Mouse (Mus musculus) cortical plate, adult 2 months (tissue): ENCODE measurements around the gene Nprl3. TPM values are rescaled to one million over a fixed set of nuclear protein-coding genes. Genes with fewer than 3 reads are reported as not detected.

ENCODE experiments used
- H3K27ac ChIP-seq: fragments of 200-500 bp; 2 replicates; pipeline ENCODE4 v1.5.1; 2012; ENCODE audit warnings: low read length, control low read depth, inconsistent platforms; ENCODE audit not compliant: insufficient read depth
- H3K4me1 ChIP-seq: fragments of 200-500 bp; 2 replicates; pipeline ENCODE4 v1.6.1; 2011; ENCODE audit warnings: low read length; ENCODE audit not compliant: control insufficient read depth, insufficient read depth
- H3K4me3 ChIP-seq: fragments of 200-500 bp; 2 replicates; pipeline ENCODE4 v1.5.1; 2011; ENCODE audit warnings: mild to moderate bottlenecking, low read length, control low read depth; ENCODE audit not compliant: insufficient read depth
- CTCF ChIP-seq: fragments of 200-500 bp; IDR thresholded peaks from 2 replicates; pipeline ENCODE4 v1.5.1; 2011; ENCODE audit warnings: mild to moderate bottlenecking, control low read depth, low read length; ENCODE audit not compliant: insufficient read depth; ENCODE audit errors: extremely low read depth
- POLR2A ChIP-seq: fragments of 200-500 bp; IDR thresholded peaks from 2 replicates; pipeline ENCODE4 v1.6.1; 2011; ENCODE audit warnings: mild to moderate bottlenecking, low read length, control low read depth; ENCODE audit not compliant: insufficient read depth; ENCODE audit errors: extremely low read depth
- polyA plus RNA-seq: library from polyadenylated mRNA; depleted of rRNA; stranded (reverse); fragments of >200 nt; gene quantifications from 2 replicates; pipeline ENCODE4 v1.2.3, GENCODE M21; 2012

Gene Nprl3
- polyA plus RNA-seq, 1 experiment: 78.7 TPM

DNA sequence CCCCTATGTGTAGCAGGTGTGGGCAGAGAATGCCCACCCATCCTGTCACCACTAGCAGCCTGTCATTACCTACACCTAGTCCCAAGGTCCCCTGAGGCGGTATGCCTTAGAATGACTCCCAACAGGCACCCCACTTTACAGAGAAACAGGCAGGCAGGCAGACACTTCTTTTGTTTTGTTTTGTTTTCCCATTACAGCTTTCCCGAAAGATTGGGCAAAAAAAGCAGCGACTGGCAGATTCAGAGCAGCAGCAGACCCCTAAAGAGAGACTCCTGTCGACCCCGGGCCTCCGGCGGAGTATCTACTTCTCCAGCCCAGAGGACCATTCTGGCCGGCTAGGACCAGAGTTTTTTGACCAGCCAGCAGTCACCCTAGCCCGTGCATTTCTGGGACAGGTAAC lies 40.0 kb downstream of the Nprl3 start:
- peaks cover 11% of the 10 kb centered on the region for H3K4me1 ChIP-seq
- no peak for TF ChIP-seq POLR2A
- no peak for TF ChIP-seq CTCF
- no peak overlapping the region for H3K4me3 ChIP-seq
- no peak overlapping the region for H3K27ac ChIP-seq

- peaks cover 13% of the 10 kb centered on the region for H3K4me1 ChIP-seq
- H3K4me3 ChIP-seq: peak overlapping the region; percentile 52
- no peak for TF ChIP-seq POLR2A
- H3K27ac ChIP-seq: peak overlapping the region; percentile 94
These were observed 40.5 kb downstream of the Nprl3 start for GRCm38 (mm10) chr11:32227041-32227440.

- Histone ChIP-seq H3K4me1 (peaks cover 13% of the 10 kb centered on the region), H3K27ac (peak within 1 kb of the TSS; percentile 94), H3K4me3 (peak within 1 kb of the TSS; percentile 52)
- TF ChIP-seq POLR2A: peak; percentile 66
- TF ChIP-seq CTCF: no peak
These were observed 41.2 kb downstream of the Nprl3 start, which contains the start of gene Mpg for GRCm38 (mm10) chr11:32226124-32226871. Gene Mpg (plus strand): TSS chr11:32226505.

DNA sequence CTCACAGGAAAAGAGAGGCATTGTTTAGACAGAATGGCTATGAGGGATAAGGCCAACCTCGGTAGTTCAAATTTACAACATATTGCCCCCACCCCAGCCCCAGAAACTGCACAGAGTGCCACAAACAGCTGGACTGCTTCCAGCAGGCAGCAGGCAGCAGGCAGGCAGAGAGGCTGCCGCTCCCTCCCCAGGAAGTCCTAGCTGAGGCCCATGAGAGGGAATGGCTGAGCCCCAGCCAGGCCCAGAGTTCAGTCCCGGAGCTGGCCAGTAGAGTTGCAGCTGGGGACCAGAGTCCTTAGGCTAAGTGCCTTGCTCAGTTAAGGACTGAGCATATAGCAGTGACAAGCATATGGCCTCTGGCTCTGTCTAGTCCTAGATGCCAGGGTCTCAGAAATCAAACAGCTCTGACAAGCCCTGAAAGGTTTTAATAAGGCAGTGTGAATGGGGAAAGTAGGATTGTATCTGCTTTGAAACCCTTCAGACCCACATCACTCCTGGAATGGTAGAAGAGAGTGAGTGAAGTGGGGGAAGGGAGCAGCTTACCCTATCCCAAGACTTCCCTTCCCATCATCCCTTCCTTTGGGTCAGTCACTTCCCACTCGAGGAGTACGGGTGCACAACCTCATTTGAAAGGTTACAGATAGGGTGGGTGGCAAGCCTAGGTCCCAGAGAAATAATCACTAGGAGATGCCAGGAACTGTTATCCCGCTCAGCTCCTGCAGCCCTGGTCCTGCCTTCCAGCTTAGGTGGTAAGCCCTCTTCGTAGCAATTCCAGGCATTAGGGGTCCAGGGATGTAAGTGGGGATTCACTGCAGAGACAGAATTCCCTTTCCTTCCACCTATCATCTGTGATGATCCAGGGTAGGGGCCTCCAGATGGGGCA lies 42.0 kb downstream of the Nprl3 start:
- Histone ChIP-seq H3K27ac (no peak overlapping the region), H3K4me3 (no peak overlapping the region), H3K4me1 (peaks cover 9% of the 10 kb centered on the region)
- no peak for TF ChIP-seq POLR2A
- no peak for TF ChIP-seq CTCF

DNA sequence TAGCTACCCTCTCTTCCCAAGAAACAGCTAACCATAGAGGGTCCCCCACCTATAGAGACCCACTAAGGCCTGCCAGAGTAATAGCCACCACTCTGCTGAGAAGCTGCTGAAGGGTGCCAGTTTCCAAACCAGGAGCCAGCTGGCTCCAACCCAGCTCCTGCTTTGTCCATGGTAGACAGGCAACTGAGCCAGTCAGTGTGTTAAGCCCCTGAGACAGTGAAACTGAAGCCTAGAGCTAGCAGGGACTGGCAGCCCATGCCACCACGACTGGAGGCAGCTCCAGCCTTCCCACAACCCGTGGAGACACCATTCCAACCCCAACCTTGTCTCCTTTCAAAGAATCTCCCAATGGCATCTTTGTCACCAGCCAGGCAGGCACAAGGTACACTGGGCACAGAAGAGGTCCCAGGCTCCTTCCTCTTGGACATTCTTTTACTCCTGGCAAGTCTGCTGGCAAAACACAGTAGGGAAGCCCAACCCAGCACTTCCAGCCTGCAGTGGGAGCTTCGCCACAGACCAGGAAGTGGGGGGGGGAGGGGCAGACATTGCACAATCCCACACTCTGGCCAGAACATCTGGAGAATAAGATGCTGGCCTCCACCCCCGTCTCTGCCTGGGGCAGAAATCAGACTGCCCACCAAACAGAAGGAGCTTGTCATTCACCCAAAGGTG lies 42.9 kb downstream of the Nprl3 start:
- Histone ChIP-seq H3K4me1 (peaks cover 6% of the 10 kb centered on the region), H3K4me3 (no peak overlapping the region), H3K27ac (no peak overlapping the region)
- TF ChIP-seq CTCF (no peak), POLR2A (no peak)

GRCm38 (mm10) chr11:32223297-32223967 lies 44.1 kb downstream of the Nprl3 start:
- Histone ChIP-seq H3K27ac (no peak overlapping the region), H3K4me1 (peaks cover 6% of the 10 kb centered on the region), H3K4me3 (no peak overlapping the region; the same call in 1 of the 2 replicates)
- TF ChIP-seq POLR2A: no peak
- no peak for TF ChIP-seq CTCF

DNA sequence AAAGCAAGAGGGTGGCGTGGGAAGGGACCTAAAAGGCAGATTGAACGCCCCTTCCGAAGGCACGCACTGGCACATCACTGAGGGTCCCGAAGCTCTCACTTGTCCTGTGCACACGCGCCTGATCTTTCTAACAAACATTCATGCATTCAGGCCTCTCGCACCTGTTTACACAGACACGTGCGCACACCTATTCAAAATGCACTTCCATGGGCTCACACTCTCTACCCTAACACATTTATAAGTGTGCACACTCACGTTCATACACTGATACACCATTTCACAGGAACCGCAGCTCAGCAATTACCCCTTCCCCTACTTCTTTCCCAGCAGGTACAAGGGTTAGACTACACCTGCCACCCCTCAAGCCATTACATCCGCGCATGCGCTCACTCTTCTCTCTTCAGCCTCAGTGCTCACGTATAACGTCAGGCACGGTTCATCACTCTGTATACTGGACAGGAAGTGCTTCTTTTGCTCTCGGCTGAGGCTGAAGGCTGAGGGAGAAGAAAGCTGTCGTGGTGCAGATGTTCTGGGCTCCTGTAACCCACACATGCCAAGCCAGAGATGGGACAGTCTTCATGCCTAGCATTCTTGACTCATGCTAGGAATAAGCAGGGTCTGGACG lies 44.8 kb downstream of the Nprl3 start:
- peaks cover 6% of the 10 kb centered on the region for H3K4me1 ChIP-seq
- peak overlapping the region; percentile 41; the same call in 1 of the 2 replicates for H3K4me3 ChIP-seq
- H3K27ac ChIP-seq: no peak overlapping the region
- no peak for TF ChIP-seq CTCF
- no peak for TF ChIP-seq POLR2A

DNA sequence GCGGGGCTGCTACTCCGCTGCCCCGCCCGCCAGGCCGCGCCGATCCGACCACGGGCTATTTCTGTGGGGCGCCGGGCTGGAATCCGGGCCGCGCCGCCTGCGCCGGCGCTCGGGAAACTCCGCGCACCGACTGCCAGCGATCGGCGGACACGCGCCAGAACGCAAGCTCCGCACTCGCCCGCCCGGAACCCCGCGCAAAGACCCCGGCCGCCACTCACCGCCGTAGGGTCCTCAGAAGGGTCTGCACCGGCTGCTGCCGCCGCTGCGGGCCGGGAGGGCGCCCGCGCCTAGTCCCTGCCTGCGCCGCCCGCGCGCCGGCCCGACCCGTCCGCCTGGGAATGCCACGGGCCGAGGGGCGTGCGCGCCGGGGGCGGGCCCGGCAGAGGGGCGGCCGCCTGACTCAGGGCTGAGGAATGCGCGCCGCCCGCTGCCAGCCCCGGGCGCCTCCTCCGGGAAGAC lies 45.5 kb downstream of the Nprl3 start, which contains the start of gene Rhbdf1:
Gene Rhbdf1 (minus strand): TSS at position 350 of the 459 bp plus-strand sequence.
- peaks cover 5% of the 10 kb centered on the region for H3K4me1 ChIP-seq
- TF ChIP-seq POLR2A: no peak
- no peak for TF ChIP-seq CTCF
- peak within 1 kb of the TSS; percentile 41 for H3K4me3 ChIP-seq
- H3K27ac ChIP-seq: peak within 1 kb of the TSS; percentile 66
